Mouse (Mus musculus): Measurements from ENCODE around the gene Inha. TPM values are rescaled to one million over a fixed set of nuclear protein-coding genes. Genes with fewer than 3 reads are reported as not detected.
A peak's percentile ranks its signal among the peaks of the same experiment; 100 is the strongest.

Gene Inha
- polyA plus RNA-seq, 1 experiment = 0.64 TPM

DNA sequence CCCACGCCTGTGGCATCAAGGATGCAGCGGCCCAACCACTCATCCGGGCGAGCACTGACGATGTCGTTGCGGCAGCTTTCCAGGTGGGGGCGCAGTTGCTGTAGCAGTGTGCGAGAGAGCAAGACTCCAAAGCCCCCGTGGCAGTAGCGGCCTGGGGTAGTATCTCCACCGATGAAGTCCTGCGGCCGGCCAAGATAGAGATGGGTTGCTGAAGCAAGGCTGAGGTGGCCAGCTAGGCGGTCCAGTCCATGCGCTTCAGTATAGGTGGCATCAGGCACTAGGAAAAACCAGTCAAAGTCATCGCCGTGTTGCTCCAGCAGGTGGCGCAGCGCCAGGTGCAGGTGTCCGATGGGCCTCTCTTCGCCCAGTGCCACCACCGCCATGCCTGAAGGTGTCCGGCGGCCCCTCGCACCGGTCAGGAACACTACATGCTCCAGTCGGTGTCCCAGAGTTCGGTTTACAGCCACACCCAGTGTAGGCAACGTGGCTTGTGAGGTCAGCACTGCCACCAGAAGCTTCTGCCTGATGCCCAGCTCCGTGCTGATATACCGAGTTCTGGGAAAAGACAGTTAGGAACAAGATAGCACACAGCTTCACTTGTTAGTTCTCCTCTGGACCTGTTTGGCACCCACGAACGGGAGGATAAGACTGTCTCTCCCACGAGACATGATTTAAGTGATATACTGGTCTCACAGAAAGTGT is 29.5 kb upstream of the Inha start:
- Histone ChIP-seq H3K36me3 (ENCODE audit: control insufficient read depth, insufficient read depth) (peaks cover 21% of the 10 kb centered on the region), H3K79me3 (ENCODE audit: low read depth) (no peaks in the 10 kb centered on the region), H3K27me3 (ENCODE audit: control insufficient read depth, insufficient read depth, insufficient read length) (no peaks in the 10 kb centered on the region), H3K79me2 (ENCODE audit: control insufficient read depth, insufficient read depth) (peaks cover 24% of the 10 kb centered on the region), H3ac (ENCODE audit: control insufficient read depth, insufficient read length, low read depth) (no peak overlapping the region), H3K4me3 (ENCODE audit: insufficient read depth, poor library complexity, severe bottlenecking) (no peak overlapping the region)
- TF ChIP-seq FOSL1 (IDR thresholded peaks at IDR 0.05; ENCODE audit: insufficient read depth, low read length, poor library complexity, severe bottlenecking) (no peak), CEBPB (IDR thresholded peaks at IDR 0.05; ENCODE audit: low read depth) (no peak), USF1 (IDR thresholded peaks at IDR 0.05; ENCODE audit: low read depth) (no peak), MYOG (IDR thresholded peaks at IDR 0.05; ENCODE audit: control insufficient read depth, extremely low read depth, insufficient read length) (no peak), MYOD1 (IDR thresholded peaks at IDR 0.05; ENCODE audit: control insufficient read depth, insufficient read length, low read depth) (peak; percentile 35), MAX (IDR thresholded peaks at IDR 0.05) (no peak), CTCF (IDR thresholded peaks at IDR 0.05; ENCODE audit: control insufficient read depth, insufficient read depth, insufficient read length) (peak; percentile 84)

DNA sequence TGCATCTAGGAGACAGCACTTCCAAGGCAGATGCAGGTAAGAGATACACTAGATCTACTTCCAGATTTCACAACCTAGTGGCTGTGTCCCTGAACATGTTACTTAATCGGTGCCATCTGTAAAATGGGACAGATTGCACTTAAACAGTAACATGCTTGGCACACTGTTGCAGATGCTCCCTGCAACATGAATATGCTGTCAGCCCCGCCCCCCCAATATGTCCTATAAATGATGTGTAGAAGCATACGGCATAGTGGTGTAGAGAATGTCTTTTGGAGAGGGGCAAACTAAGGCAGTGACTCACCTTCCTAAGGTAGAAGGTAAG is 28.9 kb upstream of the Inha start:
- Histone ChIP-seq H3K4me3 (ENCODE audit: insufficient read depth, poor library complexity, severe bottlenecking) (peak overlapping the region; percentile 55), H3K79me2 (ENCODE audit: control insufficient read depth, insufficient read depth) (peaks cover 24% of the 10 kb centered on the region), H3K36me3 (ENCODE audit: control insufficient read depth, insufficient read depth) (peaks cover 21% of the 10 kb centered on the region), H3ac (ENCODE audit: control insufficient read depth, insufficient read length, low read depth) (peak overlapping the region; percentile 80), H3K79me3 (ENCODE audit: low read depth) (no peaks in the 10 kb centered on the region), H3K27me3 (ENCODE audit: control insufficient read depth, insufficient read depth, insufficient read length) (no peaks in the 10 kb centered on the region)
- no peak for TF ChIP-seq USF1 (IDR thresholded peaks at IDR 0.05; ENCODE audit: low read depth)

DNA sequence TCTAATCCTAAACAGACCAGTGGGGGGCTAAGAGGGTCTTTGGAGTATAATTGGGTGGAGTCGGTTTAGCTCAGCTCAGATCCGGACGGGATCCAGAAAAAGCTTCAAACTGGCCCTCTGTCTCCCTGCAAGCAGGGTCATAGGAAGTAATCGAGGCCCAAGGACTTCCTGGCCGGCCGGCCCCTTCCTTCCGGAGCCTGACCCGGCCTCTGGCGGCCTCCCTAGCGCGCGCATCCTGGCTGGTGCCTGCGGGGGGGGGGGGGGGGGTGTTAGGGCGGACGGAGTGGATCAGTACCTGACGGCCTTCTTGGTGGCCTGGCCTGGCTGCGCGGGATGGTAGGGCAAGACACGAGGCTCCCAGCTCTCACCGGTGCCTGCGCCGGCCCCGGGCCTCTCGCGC is 28.4 kb upstream of the Inha start:
- peaks cover 21% of the 10 kb centered on the region for H3K36me3 ChIP-seq (ENCODE audit: control insufficient read depth, insufficient read depth)
- H3K27me3 ChIP-seq (ENCODE audit: control insufficient read depth, insufficient read depth, insufficient read length) = no peaks in the 10 kb centered on the region
- peak overlapping the region; percentile 80 for H3ac ChIP-seq (ENCODE audit: control insufficient read depth, insufficient read length, low read depth)
- TF ChIP-seq USF1 (IDR thresholded peaks at IDR 0.05; ENCODE audit: low read depth) (no peak), CTCF (IDR thresholded peaks at IDR 0.05; ENCODE audit: control insufficient read depth, insufficient read depth, insufficient read length) (no peak), FOSL1 (IDR thresholded peaks at IDR 0.05; ENCODE audit: insufficient read depth, low read length, poor library complexity, severe bottlenecking) (no peak), CEBPB (IDR thresholded peaks at IDR 0.05; ENCODE audit: low read depth) (no peak), MYOG (IDR thresholded peaks at IDR 0.05; ENCODE audit: control insufficient read depth, extremely low read depth, insufficient read length) (no peak), MYOD1 (IDR thresholded peaks at IDR 0.05; ENCODE audit: control insufficient read depth, insufficient read length, low read depth) (no peak), MAX (IDR thresholded peaks at IDR 0.05) (no peak)
- H3K79me2 ChIP-seq (ENCODE audit: control insufficient read depth, insufficient read depth) = peaks cover 24% of the 10 kb centered on the region
- no peaks in the 10 kb centered on the region for H3K79me3 ChIP-seq (ENCODE audit: low read depth)
- H3K4me3 ChIP-seq (ENCODE audit: insufficient read depth, poor library complexity, severe bottlenecking) = peak overlapping the region; percentile 55

DNA sequence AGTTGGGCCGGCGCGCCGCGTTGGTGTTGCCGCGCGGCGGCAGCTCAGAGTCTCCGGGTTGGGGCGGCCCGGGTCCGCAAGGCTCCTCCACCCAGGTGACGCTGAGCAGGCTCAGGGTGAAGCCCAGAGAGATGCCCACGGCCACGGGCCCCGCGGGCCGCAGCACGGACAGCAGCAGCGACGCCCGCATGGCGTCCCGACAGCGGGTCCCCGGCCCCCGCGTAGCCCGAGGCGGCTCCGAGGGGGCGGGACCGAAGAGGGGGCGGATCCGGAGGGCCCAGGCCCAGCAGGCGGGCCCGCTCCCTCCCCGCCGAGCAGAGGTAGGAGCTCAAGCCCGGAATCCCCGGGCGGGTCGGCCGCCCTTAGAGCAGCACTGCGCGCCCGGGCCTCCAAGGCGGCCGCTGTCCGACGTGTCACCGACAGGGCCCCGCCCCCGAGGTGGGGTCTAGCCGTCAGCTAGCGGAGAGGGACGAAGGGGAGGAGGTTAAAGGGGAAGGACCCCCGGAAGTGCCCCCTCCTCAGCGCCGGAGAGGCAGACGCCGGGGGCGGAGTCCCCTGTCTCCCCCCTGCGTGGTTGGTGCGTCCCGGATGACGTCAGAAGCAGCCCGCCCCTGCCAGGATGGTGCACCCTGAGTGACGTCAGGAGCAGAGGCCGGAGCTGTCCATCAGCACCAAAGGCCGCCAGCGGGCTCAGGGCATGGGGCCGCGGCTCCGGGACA is 27.8 kb upstream of the Inha start, which contains the start of the genes Chpf and Tmem198:
TSS of gene Chpf (minus strand) at position 392 of the 719 bp plus-strand sequence.
TSS of gene Tmem198 (plus strand) at position 617 of the 719 bp plus-strand sequence.
- peaks cover 24% of the 10 kb centered on the region for H3K79me2 ChIP-seq (ENCODE audit: control insufficient read depth, insufficient read depth)
- peak within 1 kb of the TSS; percentile 55 for H3K4me3 ChIP-seq (ENCODE audit: insufficient read depth, poor library complexity, severe bottlenecking)
- peaks cover 21% of the 10 kb centered on the region for H3K36me3 ChIP-seq (ENCODE audit: control insufficient read depth, insufficient read depth)
- TF ChIP-seq MAX (IDR thresholded peaks at IDR 0.05) (peak; percentile 17), FOSL1 (IDR thresholded peaks at IDR 0.05; ENCODE audit: insufficient read depth, low read length, poor library complexity, severe bottlenecking) (no peak), USF1 (IDR thresholded peaks at IDR 0.05; ENCODE audit: low read depth) (no peak)
- peak within 1 kb of the TSS; percentile 80 for H3ac ChIP-seq (ENCODE audit: control insufficient read depth, insufficient read length, low read depth)
- H3K27me3 ChIP-seq (ENCODE audit: control insufficient read depth, insufficient read depth, insufficient read length) = no peaks in the 10 kb centered on the region
- no peaks in the 10 kb centered on the region for H3K79me3 ChIP-seq (ENCODE audit: low read depth)

DNA sequence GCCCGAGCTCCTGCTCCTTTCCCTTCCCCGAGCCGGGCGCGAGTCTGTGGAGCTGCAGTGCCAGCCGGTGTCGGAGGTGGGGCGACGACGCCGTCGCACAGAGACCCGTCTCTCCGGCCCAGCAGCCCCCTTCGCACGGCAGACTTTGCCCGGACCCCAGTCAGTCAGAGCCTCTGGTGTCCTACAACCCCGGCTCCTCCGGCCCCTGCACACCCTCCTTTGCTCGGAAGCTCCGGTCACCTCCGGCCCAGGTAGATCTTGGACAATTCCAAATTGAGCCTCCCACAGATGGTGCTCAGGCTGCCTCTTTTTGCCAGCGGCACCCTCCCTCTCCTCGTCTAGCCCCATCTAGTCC is 27.3 kb upstream of the Inha start:
- peak overlapping the region; percentile 36 for H3ac ChIP-seq (ENCODE audit: control insufficient read depth, insufficient read length, low read depth)
- no peak for TF ChIP-seq CEBPB (IDR thresholded peaks at IDR 0.05; ENCODE audit: low read depth)
- no peak for TF ChIP-seq CTCF (IDR thresholded peaks at IDR 0.05; ENCODE audit: control insufficient read depth, insufficient read depth, insufficient read length)
- TF ChIP-seq USF1 (IDR thresholded peaks at IDR 0.05; ENCODE audit: low read depth) = no peak
- no peak for TF ChIP-seq FOSL1 (IDR thresholded peaks at IDR 0.05; ENCODE audit: insufficient read depth, low read length, poor library complexity, severe bottlenecking)
- TF ChIP-seq MYOG (IDR thresholded peaks at IDR 0.05; ENCODE audit: control insufficient read depth, extremely low read depth, insufficient read length) = no peak
- TF ChIP-seq MYOD1 (IDR thresholded peaks at IDR 0.05; ENCODE audit: control insufficient read depth, insufficient read length, low read depth) = no peak
- no peak for TF ChIP-seq MAX (IDR thresholded peaks at IDR 0.05)
- peaks cover 19% of the 10 kb centered on the region for H3K36me3 ChIP-seq (ENCODE audit: control insufficient read depth, insufficient read depth)
- peaks cover 24% of the 10 kb centered on the region for H3K79me2 ChIP-seq (ENCODE audit: control insufficient read depth, insufficient read depth)
- H3K4me3 ChIP-seq (ENCODE audit: insufficient read depth, poor library complexity, severe bottlenecking) = peak overlapping the region; percentile 55
- H3K27me3 ChIP-seq (ENCODE audit: control insufficient read depth, insufficient read depth, insufficient read length) = no peaks in the 10 kb centered on the region
- no peaks in the 10 kb centered on the region for H3K79me3 ChIP-seq (ENCODE audit: low read depth)

DNA sequence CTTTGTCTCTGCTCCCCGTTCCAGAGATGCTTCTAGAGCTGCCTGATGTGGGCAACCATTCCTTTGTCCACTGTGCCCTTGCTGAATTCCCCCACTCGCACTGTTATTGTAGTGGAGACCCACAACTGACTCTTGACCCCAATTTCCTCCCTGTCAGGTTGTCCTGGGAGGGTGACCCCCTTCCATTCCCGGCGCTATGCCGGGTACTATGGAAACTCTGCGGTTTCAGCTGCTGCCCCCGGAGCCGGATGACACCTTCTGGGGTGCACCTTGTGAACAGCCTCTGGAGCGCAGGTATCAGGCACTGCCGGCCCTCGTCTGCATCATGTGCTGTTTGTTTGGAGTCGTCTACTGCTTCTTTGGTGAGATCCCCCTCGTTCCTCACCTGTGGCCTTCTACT is 26.8 kb upstream of the Inha start:
- Histone ChIP-seq H3ac (ENCODE audit: control insufficient read depth, insufficient read length, low read depth) (no peak overlapping the region), H3K36me3 (ENCODE audit: control insufficient read depth, insufficient read depth) (peaks cover 15% of the 10 kb centered on the region), H3K4me3 (ENCODE audit: insufficient read depth, poor library complexity, severe bottlenecking) (no peak overlapping the region), H3K27me3 (ENCODE audit: control insufficient read depth, insufficient read depth, insufficient read length) (no peaks in the 10 kb centered on the region), H3K79me2 (ENCODE audit: control insufficient read depth, insufficient read depth) (peaks cover 24% of the 10 kb centered on the region), H3K79me3 (ENCODE audit: low read depth) (no peaks in the 10 kb centered on the region)
- TF ChIP-seq CTCF (IDR thresholded peaks at IDR 0.05; ENCODE audit: control insufficient read depth, insufficient read depth, insufficient read length) = no peak
- no peak for TF ChIP-seq MYOD1 (IDR thresholded peaks at IDR 0.05; ENCODE audit: control insufficient read depth, insufficient read length, low read depth)
- no peak for TF ChIP-seq CEBPB (IDR thresholded peaks at IDR 0.05; ENCODE audit: low read depth)
- TF ChIP-seq MAX (IDR thresholded peaks at IDR 0.05) = no peak
- no peak for TF ChIP-seq FOSL1 (IDR thresholded peaks at IDR 0.05; ENCODE audit: insufficient read depth, low read length, poor library complexity, severe bottlenecking)
- TF ChIP-seq USF1 (IDR thresholded peaks at IDR 0.05; ENCODE audit: low read depth) = no peak
- no peak for TF ChIP-seq MYOG (IDR thresholded peaks at IDR 0.05; ENCODE audit: control insufficient read depth, extremely low read depth, insufficient read length)

Measured in C2C12 (cell line).